Mouse (Mus musculus) liver, embryonic 14.5 days (tissue): Measurements from ENCODE around the gene Lpar4.

Experiments
- CTCF ChIP-seq: IDR thresholded peaks from 2 replicates; pipeline ENCODE4 v1.5.1; 2016; ENCODE audit warnings: antibody characterized with exemption, low read depth, control low read depth
- EP300 ChIP-seq: IDR thresholded peaks from 2 replicates; pipeline ENCODE4 v1.6.1; 2016; ENCODE audit warnings: antibody characterized with exemption, low read depth

DNA sequence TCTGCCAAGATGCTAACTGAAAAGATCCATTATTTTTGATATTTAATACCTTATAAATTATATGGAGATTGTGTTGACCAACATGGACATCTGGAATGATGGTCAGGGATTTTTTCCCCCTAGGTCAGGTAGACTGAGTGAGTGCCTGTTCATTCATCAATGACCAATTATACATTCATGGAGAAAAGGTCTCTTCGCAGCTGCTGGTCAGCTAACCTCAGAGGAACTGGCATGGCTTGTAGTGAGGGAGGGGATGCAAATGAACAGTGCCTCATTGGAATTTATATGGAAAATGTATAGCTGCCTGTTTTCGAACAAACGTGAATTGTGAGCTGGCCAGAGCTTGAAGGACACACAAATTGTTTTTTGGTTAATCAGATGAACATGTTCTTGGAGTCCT is 18.9 kb downstream of the Lpar4 start:
- no peak for TF ChIP-seq CTCF
- TF ChIP-seq EP300 = no peak
